Mouse (Mus musculus) lung, adult 2 months (tissue): ENCODE measurements around the gene Gm47841.

Experiments
- CTCF ChIP-seq: fragments of 200-500 bp; IDR thresholded peaks from 2 replicates; pipeline ENCODE4 v1.5.1; 2011; ENCODE audit warnings: mild to moderate bottlenecking, low read length, control low read depth; ENCODE audit not compliant: insufficient read depth
- POLR2A ChIP-seq: fragments of 200-500 bp; IDR thresholded peaks from 2 replicates; pipeline ENCODE4 v1.6.1; 2011; ENCODE audit warnings: low read depth, mild to moderate bottlenecking, control low read depth, low read length, borderline replicate concordance; ENCODE audit errors: extremely low read depth

DNA sequence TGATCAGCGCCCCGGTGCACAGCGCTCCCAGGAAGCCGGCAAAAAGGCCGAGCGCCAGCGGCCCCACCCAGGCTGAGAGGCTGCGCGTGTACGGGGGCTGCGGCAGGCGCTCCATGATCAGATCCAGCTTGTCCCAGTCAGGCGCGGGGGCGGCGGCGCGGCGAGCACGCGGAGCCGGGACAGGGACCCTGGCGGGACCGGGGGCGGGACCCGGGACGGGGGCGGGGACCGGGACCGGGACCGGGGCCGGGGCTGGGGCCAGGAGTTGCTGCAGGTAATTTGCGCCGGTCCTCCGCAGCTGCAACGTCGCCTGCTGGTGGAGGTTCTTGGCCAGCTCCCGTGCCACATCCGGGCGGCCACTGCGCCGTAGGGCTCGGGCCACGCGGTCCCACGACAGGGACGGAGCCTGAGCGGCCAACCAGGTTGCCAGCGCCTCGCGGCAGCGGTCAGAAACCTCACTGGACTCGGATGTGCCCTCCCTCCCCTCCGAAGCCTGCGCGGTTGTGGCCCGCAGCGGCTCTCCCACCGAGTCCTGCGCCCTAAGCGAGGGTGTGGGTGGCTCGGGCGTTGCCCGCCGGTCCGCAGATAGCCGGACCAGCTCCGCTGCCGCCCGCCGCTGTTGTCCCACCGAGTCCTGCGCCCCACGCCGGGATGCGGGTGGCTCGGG is 537 bp downstream of the Gm47841 start:
- no peak for TF ChIP-seq CTCF
- no peak for TF ChIP-seq POLR2A
